Mouse (Mus musculus): ENCODE data around the gene Krtap19-5. TPM values are rescaled to one million over a fixed set of nuclear protein-coding genes. Genes with fewer than 3 reads are reported as not detected.
A peak's percentile ranks its signal among the peaks of the same experiment; 100 is the strongest.

Krtap19-5 gene
- not detected for total RNA-seq (2021)

- no peak for DNase-seq
Measured at GRCm38 (mm10) chr16:88896357-88896756, at the start of gene Krtap19-5. Krtap19-5 (minus strand) TSS chr16:88896457.

- DNase-seq: peak in 1 of 2 experiments; percentile 6
Measured at GRCm38 (mm10) chr16:88941106-88941505, 44.8 kb upstream of the Krtap19-5 start.

GRCm38 (mm10) chr16:88938252-88938651 is 42.0 kb upstream of the Krtap19-5 start:
- DNase-seq: no peak

GRCm38 (mm10) chr16:88932165-88932564 is 35.9 kb upstream of the Krtap19-5 start, which contains the start of gene Krtap19-9b:
Krtap19-9b (minus strand) TSS chr16:88932265.
- DNase-seq: no peak

- DNase-seq: no peak
Measured at GRCm38 (mm10) chr16:88886870-88887269, 9.4 kb downstream of the Krtap19-5 start.

- DNase-seq: no peak
Measured at GRCm38 (mm10) chr16:88884989-88885388, 11.3 kb downstream of the Krtap19-5 start, which contains the start of gene Krtap19-4. Krtap19-4 (minus strand) TSS chr16:88885089.

GRCm38 (mm10) chr16:88877938-88878337 is 18.3 kb downstream of the Krtap19-5 start, which contains the start of gene Krtap19-3:
Krtap19-3 (minus strand) TSS chr16:88878038.
- DNase-seq: no peak

- no peak for DNase-seq
Measured at GRCm38 (mm10) chr16:88874169-88874568, 22.1 kb downstream of the Krtap19-5 start, which contains the start of gene Krtap19-2. Krtap19-2 (minus strand) TSS chr16:88874269.

- DNase-seq: no peak
Measured at GRCm38 (mm10) chr16:88869311-88869710, 26.9 kb downstream of the Krtap19-5 start, which contains the start of gene Krtap19-1. Krtap19-1 (minus strand) TSS chr16:88869411.

GRCm38 (mm10) chr16:88864887-88865407 is 31.3 kb downstream of the Krtap19-5 start:
- no peak for DNase-seq

- no peak for DNase-seq
Measured at GRCm38 (mm10) chr16:88851450-88851849, 44.8 kb downstream of the Krtap19-5 start.

GRCm38 (mm10) chr16:88848558-88848957 is 47.7 kb downstream of the Krtap19-5 start:
- DNase-seq: no peak

GRCm38 (mm10) chr16:88847363-88847762 is 48.9 kb downstream of the Krtap19-5 start:
- no peak for DNase-seq

Other genes with a start within 250 kb of the Krtap19-5 start
- not detected for gene Krtap26-1, start 248.7 kb downstream of the Krtap19-5 start, total RNA-seq (2021)
- not detected for gene Krtap27-1, start 224.8 kb downstream of the Krtap19-5 start, total RNA-seq (2021)
- not detected for gene 2310061N02Rik, start 188.5 kb downstream of the Krtap19-5 start, total RNA-seq (2021)
- not detected for gene Krtap13-1, start 167.6 kb downstream of the Krtap19-5 start, total RNA-seq (2021)
- gene Krtap13, start 144.8 kb downstream of the Krtap19-5 start, total RNA-seq (2021): not detected
- not detected for gene 2310034C09Rik, start 137.6 kb downstream of the Krtap19-5 start, total RNA-seq (2021)
- not detected for gene 2310057N15Rik, start 122.3 kb downstream of the Krtap19-5 start, total RNA-seq (2021)
- not detected for gene Gm5965, start 118.6 kb downstream of the Krtap19-5 start, total RNA-seq (2021)
- gene Gm20741, start 84.2 kb downstream of the Krtap19-5 start, total RNA-seq (2021): not detected
- not detected for gene Krtap15, start 76.2 kb downstream of the Krtap19-5 start, total RNA-seq (2021)
- not detected for gene Krtap14, start 70.3 kb downstream of the Krtap19-5 start, total RNA-seq (2021)
- gene Krtap19-1, start 27.0 kb downstream of the Krtap19-5 start, total RNA-seq (2021): not detected
- gene Krtap19-2, start 22.2 kb downstream of the Krtap19-5 start, total RNA-seq (2021): not detected
- gene Krtap19-3, start 18.4 kb downstream of the Krtap19-5 start, total RNA-seq (2021): not detected
- not detected for gene Krtap19-4, start 11.4 kb downstream of the Krtap19-5 start, total RNA-seq (2021)
- not detected for gene Krtap19-9b, start 35.8 kb upstream of the Krtap19-5 start, total RNA-seq (2021)
- gene Krtap16-3, start 66.4 kb upstream of the Krtap19-5 start, total RNA-seq (2021): not detected
- gene Krtap22-2, start 114.3 kb upstream of the Krtap19-5 start, total RNA-seq (2021): not detected
- not detected for gene Gm10229, start 118.8 kb upstream of the Krtap19-5 start, total RNA-seq (2021)
- not detected for gene Krtap6-1, start 135.2 kb upstream of the Krtap19-5 start, total RNA-seq (2021)
- gene Gm10228, start 145.0 kb upstream of the Krtap19-5 start, total RNA-seq (2021): not detected
- gene Krtap6-5, start 151.4 kb upstream of the Krtap19-5 start, total RNA-seq (2021): not detected
- not detected for gene 1110025L11Rik, start 167.5 kb upstream of the Krtap19-5 start, total RNA-seq (2021)
- gene Krtap6-3, start 187.6 kb upstream of the Krtap19-5 start, total RNA-seq (2021): not detected
- not detected for gene Gm6358, start 244.4 kb upstream of the Krtap19-5 start, total RNA-seq (2021)

Data from layer of hippocampus, postnatal 36 days (tissue).